Mouse (Mus musculus) MEL (cell line): Measurements from ENCODE around the gene Pick1.

Source experiments
- CHD2 ChIP-seq: IDR thresholded peaks from 2 replicates; pipeline ENCODE4 v1.6.1; 2011; ENCODE audit warnings: low read length, improper control_type of control experiment
- CTCF ChIP-seq, 3 experiments: IDR thresholded peaks in 2 of 3; conservative IDR thresholded peaks in 1 of 3; 2 replicates each; pipeline ENCODE4 v1.5.1; 2011 to 2012; ENCODE audit warnings: low read length in 3 of 3, low read depth in 2 of 3, mild to moderate bottlenecking in 2 of 3, improper control_type of control experiment in 1 of 3, inconsistent platforms in 1 of 3, mixed read lengths in 1 of 3, moderate library complexity in 1 of 3; ENCODE audit not compliant: control insufficient read depth in 1 of 3, insufficient read depth in 1 of 3, poor library complexity in 1 of 3, severe bottlenecking in 1 of 3
- E2F4 ChIP-seq: IDR thresholded peaks from 2 replicates; pipeline ENCODE4 v1.6.1; 2011; ENCODE audit warnings: low read depth, low read length, improper control_type of control experiment, borderline replicate concordance
- EP300 ChIP-seq, 2 experiments: IDR thresholded peaks; 2 replicates each; pipeline ENCODE4 v1.6.1; 2011; ENCODE audit warnings: improper control_type of control experiment in 2 of 2, low read length in 2 of 2, low read depth in 1 of 2, mild to moderate bottlenecking in 1 of 2
- GATA1 ChIP-seq: IDR thresholded peaks from 2 replicates; pipeline ENCODE4 v1.6.1; 2011; ENCODE audit warnings: low read depth, low read length, improper control_type of control experiment
- JUND ChIP-seq: IDR thresholded peaks from 2 replicates; pipeline ENCODE4 v1.6.1; 2011; ENCODE audit warnings: low read depth, mild to moderate bottlenecking, improper control_type of control experiment, low read length
- MAZ ChIP-seq: IDR thresholded peaks from 2 replicates; pipeline ENCODE4 v1.6.1; 2012; ENCODE audit warnings: low read depth, mild to moderate bottlenecking, inconsistent platforms, low read length, improper control_type of control experiment
- MYC ChIP-seq: IDR thresholded peaks from 2 replicates; pipeline ENCODE4 v1.6.1; 2011; ENCODE audit warnings: low read depth, mild to moderate bottlenecking, low read length, improper control_type of control experiment, moderate library complexity
- POLR2A ChIP-seq, 2 experiments: IDR thresholded peaks; 2 replicates each; pipeline ENCODE4 v1.6.1; 2011 to 2012; ENCODE audit warnings: low read length in 2 of 2, mild to moderate bottlenecking in 2 of 2, control low read depth in 1 of 2, improper control_type of control experiment in 1 of 2, low read depth in 1 of 2, moderate library complexity in 1 of 2; ENCODE audit not compliant: control insufficient read depth in 1 of 2, insufficient read depth in 1 of 2, poor library complexity in 1 of 2
- POLR2AphosphoS2 ChIP-seq: IDR thresholded peaks from 2 replicates; pipeline ENCODE4 v1.6.1; 2011; ENCODE audit warnings: low read length, improper control_type of control experiment
- POLR2AphosphoS5 ChIP-seq: IDR thresholded peaks from 2 replicates; pipeline ENCODE4 v1.6.1; 2012; ENCODE audit warnings: low read depth, borderline replicate concordance, mild to moderate bottlenecking, inconsistent platforms, low read length, moderate library complexity, mixed read lengths
- TAL1 ChIP-seq: IDR thresholded peaks from 2 replicates; pipeline ENCODE4 v1.6.1; 2012; ENCODE audit warnings: mild to moderate bottlenecking, inconsistent platforms, low read length, moderate library complexity, mixed read lengths
- USF1 ChIP-seq: IDR thresholded peaks from 2 replicates; pipeline ENCODE4 v1.6.1; 2014; ENCODE audit warnings: low read depth, mild to moderate bottlenecking, inconsistent platforms, low read length, improper control_type of control experiment, moderate library complexity

GRCm38 (mm10) chr15:79216191-79216590 is 12.8 kb upstream of the Pick1 start:
- no peak for TF ChIP-seq GATA1
- TF ChIP-seq E2F4: no peak
- no peak for TF ChIP-seq TAL1
- TF ChIP-seq MAZ: no peak
- TF ChIP-seq CTCF (IDR thresholded peaks at IDR 0.05 in 2 of 3, conservative IDR thresholded peaks at IDR 0.05 in 1 of 3; ENCODE audit: control insufficient read depth in 1 of 3, insufficient read depth in 1 of 3, low read depth in 2 of 3, low read length in 3 of 3, poor library complexity in 1 of 3, severe bottlenecking in 1 of 3): no peak
- TF ChIP-seq POLR2A (IDR thresholded peaks at IDR 0.05; ENCODE audit: control insufficient read depth in 1 of 2, insufficient read depth in 1 of 2, low read depth in 1 of 2, low read length in 2 of 2, poor library complexity in 1 of 2): no peak
- TF ChIP-seq JUND: no peak
- no peak for TF ChIP-seq EP300 (IDR thresholded peaks at IDR 0.05; ENCODE audit: low read depth in 1 of 2, low read length in 2 of 2)
- no peak for TF ChIP-seq USF1
- no peak for TF ChIP-seq POLR2AphosphoS5
- no peak for TF ChIP-seq MYC
- no peak for TF ChIP-seq POLR2AphosphoS2
- TF ChIP-seq CHD2: no peak
